Mouse (Mus musculus): Measurements from ENCODE around the gene Bphl. TPM values are rescaled to one million over a fixed set of nuclear protein-coding genes. Genes with fewer than 3 reads are reported as not detected.

The Bphl gene
- 168 and 174 TPM in 2 replicates for polyA plus RNA-seq (2015; fragmentation: Nextera tagmentation; extraction: Ambion mirVana)

GRCm38 (mm10) chr13:34037172-34038055 lies at the start of gene Bphl:
TSS of gene Bphl (plus strand) at chr13:34037597.
- DNase-seq (ENCODE audit: low spot score) (peak; percentile 96), ATAC-seq (replicated peaks; ENCODE audit: low FRiP score, low read depth) (peak; percentile 89)
- TF ChIP-seq CTCF (IDR thresholded peaks at IDR 0.05; ENCODE audit: low read depth), result no peak
- no peaks in the 10 kb centered on the region for H3K9me3 ChIP-seq (replicated peaks; ENCODE audit: low read length)
- no peaks in the 10 kb centered on the region for H3K4me1 ChIP-seq (replicated peaks; ENCODE audit: insufficient read depth, low read length)
- peak within 1 kb of the TSS; percentile 76 for H3K4me3 ChIP-seq (replicated peaks; ENCODE audit: low read depth, low read length)
- peak within 1 kb of the TSS; percentile 70 for H3K4me2 ChIP-seq (ENCODE audit: low read length)
- H3K27ac ChIP-seq, result peak within 1 kb of the TSS; percentile 90
- H3K9ac ChIP-seq (ENCODE audit: low read depth, low read length), result peak within 1 kb of the TSS; percentile 92
- H3K36me3 ChIP-seq (ENCODE audit: insufficient read depth, low read length), result peaks cover 17% of the 10 kb centered on the region; the same call in 1 of the 2 replicates
- no peaks in the 10 kb centered on the region for H3K27me3 ChIP-seq (ENCODE audit: insufficient read depth, low read length)
- WGBS, result 1% methylated on average over 36 of the region's 37 CpGs

GRCm38 (mm10) chr13:33989625-33990024 lies 47.8 kb upstream of the Bphl start:
- no peak overlapping the region for H3K4me3 ChIP-seq (replicated peaks; ENCODE audit: low read depth, low read length)
- no peak for DNase-seq (ENCODE audit: low spot score)
- no peak overlapping the region for H3K4me2 ChIP-seq (ENCODE audit: low read length)
- TF ChIP-seq CTCF (IDR thresholded peaks at IDR 0.05; ENCODE audit: low read depth), result no peak
- H3K4me1 ChIP-seq (replicated peaks; ENCODE audit: insufficient read depth, low read length), result no peaks in the 10 kb centered on the region
- H3K27ac ChIP-seq, result no peak overlapping the region
- no peak for ATAC-seq (replicated peaks; ENCODE audit: low FRiP score, low read depth)
- no peaks in the 10 kb centered on the region for H3K27me3 ChIP-seq (ENCODE audit: insufficient read depth, low read length)
- 86% methylated on average over 5 of the region's 5 CpGs for WGBS
- no peaks in the 10 kb centered on the region for H3K9me3 ChIP-seq (replicated peaks; ENCODE audit: low read length)
- peaks cover 9% of the 10 kb centered on the region for H3K36me3 ChIP-seq (ENCODE audit: insufficient read depth, low read length)
- H3K9ac ChIP-seq (ENCODE audit: low read depth, low read length), result no peak overlapping the region

- 0 out of 2 replicates have a peak, but pooled peaks cover 4% of the 10 kb centered on the region for H3K36me3 ChIP-seq (ENCODE audit: insufficient read depth, low read length)
- no peaks in the 10 kb centered on the region for H3K27me3 ChIP-seq (ENCODE audit: insufficient read depth, low read length)
- DNase-seq (ENCODE audit: low spot score), result peak; percentile 93
- H3K9me3 ChIP-seq (replicated peaks; ENCODE audit: low read length), result no peaks in the 10 kb centered on the region
- H3K9ac ChIP-seq (ENCODE audit: low read depth, low read length), result no peak overlapping the region
- no peaks in the 10 kb centered on the region for H3K4me1 ChIP-seq (replicated peaks; ENCODE audit: insufficient read depth, low read length)
- no peak overlapping the region for H3K4me3 ChIP-seq (replicated peaks; ENCODE audit: low read depth, low read length)
- no peak overlapping the region for H3K4me2 ChIP-seq (ENCODE audit: low read length)
- H3K27ac ChIP-seq, result no peak overlapping the region
- ATAC-seq (replicated peaks; ENCODE audit: low FRiP score, low read depth), result peak; percentile 57
- peak; percentile 96 for TF ChIP-seq CTCF (IDR thresholded peaks at IDR 0.05; ENCODE audit: low read depth)
- 29% methylated on average over 1 of the region's 1 CpGs for WGBS
Measured at GRCm38 (mm10) chr13:33995197-33995596, 42.2 kb upstream of the Bphl start.

- no peaks in the 10 kb centered on the region for H3K9me3 ChIP-seq (replicated peaks; ENCODE audit: low read length)
- H3K36me3 ChIP-seq (ENCODE audit: insufficient read depth, low read length), result no peaks in the 10 kb centered on the region
- TF ChIP-seq CTCF (IDR thresholded peaks at IDR 0.05; ENCODE audit: low read depth), result peak; percentile 58
- H3K4me2 ChIP-seq (ENCODE audit: low read length), result peak within 1 kb of the TSS; percentile 87
- peak within 1 kb of the TSS; percentile 95 for H3K4me3 ChIP-seq (replicated peaks; ENCODE audit: low read depth, low read length)
- peaks cover 2% of the 10 kb centered on the region; the same call in 1 of the 2 replicates for H3K4me1 ChIP-seq (replicated peaks; ENCODE audit: insufficient read depth, low read length)
- no peaks in the 10 kb centered on the region for H3K27me3 ChIP-seq (ENCODE audit: insufficient read depth, low read length)
- DNase-seq (ENCODE audit: low spot score), result peak; percentile 95
- H3K27ac ChIP-seq, result peak within 1 kb of the TSS; percentile 98
- H3K9ac ChIP-seq (ENCODE audit: low read depth, low read length), result peak within 1 kb of the TSS; percentile 94
- peak; percentile 97 for ATAC-seq (replicated peaks; ENCODE audit: low FRiP score, low read depth)
- under 1% methylated on average over 92 of the region's 92 CpGs for WGBS
Measured at GRCm38 (mm10) chr13:34002058-34003006, 35.1 kb upstream of the Bphl start, which contains the start of the genes Ripk1 and Serpinb6a. TSS of gene Ripk1 (plus strand) at chr13:34002363. TSS of gene Serpinb6a (minus strand) at chr13:34002794.

DNA sequence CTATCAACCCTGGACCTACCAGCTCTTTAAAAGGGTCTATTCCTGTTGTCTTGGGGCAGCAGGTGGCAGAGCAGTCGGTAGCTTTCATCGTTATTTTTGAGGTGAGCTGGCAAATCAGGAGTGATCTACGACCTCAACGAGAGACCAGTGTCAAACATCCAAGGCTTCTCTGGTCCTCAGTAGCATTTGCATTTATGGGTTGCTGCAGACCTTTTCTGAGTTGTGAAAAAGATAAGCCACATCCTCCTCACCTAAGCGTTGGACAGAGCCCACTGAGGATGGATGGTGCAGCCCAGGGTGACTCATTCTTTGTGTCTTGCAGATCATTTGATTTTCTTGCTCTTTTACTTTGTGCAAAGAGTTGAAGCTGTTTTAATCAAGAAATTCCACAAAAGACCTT lies 34.3 kb upstream of the Bphl start:
- peak overlapping the region; percentile 87 for H3K4me2 ChIP-seq (ENCODE audit: low read length)
- ATAC-seq (replicated peaks; ENCODE audit: low FRiP score, low read depth) (no peak), DNase-seq (ENCODE audit: low spot score) (no peak)
- H3K27me3 ChIP-seq (ENCODE audit: insufficient read depth, low read length), result no peaks in the 10 kb centered on the region
- peak overlapping the region; percentile 95 for H3K4me3 ChIP-seq (replicated peaks; ENCODE audit: low read depth, low read length)
- 4% methylated on average over 5 of the region's 5 CpGs for WGBS
- H3K9ac ChIP-seq (ENCODE audit: low read depth, low read length), result peak overlapping the region; percentile 94
- no peak overlapping the region for H3K27ac ChIP-seq
- peaks cover 3% of the 10 kb centered on the region; the same call in 1 of the 2 replicates for H3K4me1 ChIP-seq (replicated peaks; ENCODE audit: insufficient read depth, low read length)
- TF ChIP-seq CTCF (IDR thresholded peaks at IDR 0.05; ENCODE audit: low read depth), result no peak
- no peaks in the 10 kb centered on the region for H3K36me3 ChIP-seq (ENCODE audit: insufficient read depth, low read length)
- H3K9me3 ChIP-seq (replicated peaks; ENCODE audit: low read length), result no peaks in the 10 kb centered on the region

- H3K4me2 ChIP-seq (ENCODE audit: low read length), result no peak overlapping the region
- H3K9me3 ChIP-seq (replicated peaks; ENCODE audit: low read length), result no peaks in the 10 kb centered on the region
- H3K4me3 ChIP-seq (replicated peaks; ENCODE audit: low read depth, low read length), result no peak overlapping the region
- no peak overlapping the region for H3K27ac ChIP-seq
- no peak for TF ChIP-seq CTCF (IDR thresholded peaks at IDR 0.05; ENCODE audit: low read depth)
- peaks cover 3% of the 10 kb centered on the region; the same call in 1 of the 2 replicates for H3K4me1 ChIP-seq (replicated peaks; ENCODE audit: insufficient read depth, low read length)
- ATAC-seq (replicated peaks; ENCODE audit: low FRiP score, low read depth) (no peak), DNase-seq (ENCODE audit: low spot score) (no peak)
- 59% methylated on average over 2 of the region's 2 CpGs for WGBS
- no peaks in the 10 kb centered on the region for H3K27me3 ChIP-seq (ENCODE audit: insufficient read depth, low read length)
- H3K36me3 ChIP-seq (ENCODE audit: insufficient read depth, low read length), result 0 out of 2 replicates have a peak, but pooled peaks cover 9% of the 10 kb centered on the region
- no peak overlapping the region for H3K9ac ChIP-seq (ENCODE audit: low read depth, low read length)
Measured at GRCm38 (mm10) chr13:34007234-34007633, 30.2 kb upstream of the Bphl start.

Measured in kidney, postnatal 0 days (tissue).